Mouse (Mus musculus) Patski (cell line): Measurements from ENCODE around the gene N4bp2. TPM values are rescaled to one million over a fixed set of nuclear protein-coding genes. Genes with fewer than 3 reads are reported as not detected.

Source experiments
- ATAC-seq: fragments of 100-300 bp; one replicate; pipeline ENCODE4 v1.8.0; 2021
- CTCF ChIA-PET: fragments of 350-600 bp; sonication (Branson Sonifier 250); formaldehyde crosslinking; loops from one replicate; lab custom pipeline; 2022; ENCODE audit warnings: inconsistent platforms; lab: Charles Lee
- POLR2A ChIA-PET: fragments of 350-600 bp; sonication (Branson Sonifier 250); formaldehyde crosslinking; loops from one replicate; lab custom pipeline; 2022; ENCODE audit warnings: antibody characterized with exemption, inconsistent platforms; lab: Charles Lee
- DNase-seq: peaks from one replicate; pipeline ENCODE4 v3.0.0-alpha.2; 2011; ENCODE audit warnings: low read depth, low spot score
- H3K27me3 ChIP-seq: fragments of 371-371 bp; one replicate; pipeline ENCODE4 v1.5.1; 2021
- CTCF ChIP-seq: fragments of 100-300 bp; IDR thresholded peaks from one replicate; pipeline ENCODE4 v1.5.1; 2021
- in situ Hi-C: fragments of 300-500 bp; cut with MboI; formaldehyde crosslinking; loops from 3 replicates; pipeline ENCODE4 v1.11.1; 2018; ENCODE audit warnings: low pct_unique_long_range_greater_than_20kb, mixed read lengths
- polyA plus RNA-seq: library from polyadenylated mRNA; unstranded; gene quantifications from one replicate; pipeline ENCODE4 v1.2.3, GENCODE M21; 2021

The N4bp2 gene
- polyA plus RNA-seq, 1 experiment from 2014 or later: 9.8 TPM

GRCm38 (mm10) chr5:65746908-65747307 lies 16.4 kb upstream of the N4bp2 start:
- no peak for TF ChIP-seq CTCF
- ChIA-PET CTCF (no interaction called here), POLR2A (no interaction called here)
- in situ Hi-C loops: no loop called here
- ATAC-seq (no peak), DNase-seq (no peak)
- no peaks in the 10 kb centered on the region for H3K27me3 ChIP-seq

DNA sequence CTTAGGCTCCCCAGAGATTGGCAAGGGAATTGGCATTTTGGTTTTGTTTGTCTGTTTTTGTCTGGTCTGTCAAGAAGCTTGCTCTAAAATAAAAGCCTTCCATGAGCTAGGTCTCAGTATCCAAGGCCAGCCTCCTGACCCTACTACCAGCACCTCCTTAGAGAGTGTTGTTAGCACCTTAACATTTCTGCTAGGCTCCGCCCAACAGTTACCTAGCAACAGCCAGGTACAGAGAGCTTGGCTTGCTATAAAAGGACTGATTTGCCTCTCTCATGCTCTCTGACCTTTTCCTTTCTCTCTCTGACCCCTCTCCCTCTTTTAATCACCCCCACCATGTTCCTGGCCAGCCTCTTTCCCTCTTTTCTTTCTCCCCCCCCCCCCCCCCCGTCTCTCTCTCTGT lies 14.9 kb upstream of the N4bp2 start:
- in situ Hi-C loops: no loop called here
- CTCF ChIA-PET: no interaction called here

DNA sequence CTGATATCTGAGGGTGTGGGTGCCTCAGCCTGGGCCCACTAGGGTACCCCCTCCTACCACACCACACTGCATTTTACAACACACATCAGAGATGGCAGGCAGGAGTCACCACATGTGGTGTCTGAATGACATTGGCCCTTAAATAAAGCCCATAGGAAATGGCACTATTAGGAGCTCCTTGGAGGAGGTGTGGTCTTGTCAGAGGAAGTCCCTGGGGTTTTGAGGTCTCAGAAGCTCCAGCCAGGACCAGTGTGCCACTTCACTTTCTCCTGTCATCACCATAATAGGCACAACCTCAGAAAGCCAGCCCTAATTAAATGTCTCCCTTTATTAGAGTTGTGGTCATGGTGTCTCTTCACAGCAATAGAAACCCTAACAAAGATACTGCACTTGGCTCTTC lies 14.4 kb upstream of the N4bp2 start:
- CTCF ChIA-PET: no interaction called here
- in situ Hi-C loops: no loop called here
- ATAC-seq (no peak), DNase-seq (no peak)
- TF ChIP-seq CTCF: no peak
- POLR2A ChIA-PET: interaction anchor here (0.5 kb wide), 1 partner anchor 35 kb away, joined by 4 read pairs; no protein-coding TSS in a partner anchor
- H3K27me3 ChIP-seq: no peaks in the 10 kb centered on the region

More for the DNA sequence above, 14.9 kb upstream of the N4bp2 start:
- no peaks in the 10 kb centered on the region for H3K27me3 ChIP-seq
- DNase-seq (no peak), ATAC-seq (no peak)
- no peak for TF ChIP-seq CTCF
- POLR2A ChIA-PET: interaction anchor here (0.5 to 0.7 kb wide), 2 partner anchors 30 to 36 kb away, joined by 3 to 4 read pairs; no protein-coding TSS in a partner anchor

GRCm38 (mm10) chr5:65752021-65752420 lies 11.3 kb upstream of the N4bp2 start:
- H3K27me3 ChIP-seq: no peaks in the 10 kb centered on the region
- POLR2A ChIA-PET: no interaction called here
- ATAC-seq: no peak
- no peak for TF ChIP-seq CTCF
- no peak for DNase-seq
- in situ Hi-C loops: no loop called here
- CTCF ChIA-PET: no interaction called here

GRCm38 (mm10) chr5:65755859-65756258 lies 7.5 kb upstream of the N4bp2 start:
- no peaks in the 10 kb centered on the region for H3K27me3 ChIP-seq
- CTCF ChIA-PET: no interaction called here
- TF ChIP-seq CTCF: no peak
- no peak for ATAC-seq
- in situ Hi-C loops: loop anchor here (5.0 kb wide), 1 partner anchor 54 kb away; no protein-coding TSS in a partner anchor
- POLR2A ChIA-PET: no interaction called here
- no peak for DNase-seq

DNA sequence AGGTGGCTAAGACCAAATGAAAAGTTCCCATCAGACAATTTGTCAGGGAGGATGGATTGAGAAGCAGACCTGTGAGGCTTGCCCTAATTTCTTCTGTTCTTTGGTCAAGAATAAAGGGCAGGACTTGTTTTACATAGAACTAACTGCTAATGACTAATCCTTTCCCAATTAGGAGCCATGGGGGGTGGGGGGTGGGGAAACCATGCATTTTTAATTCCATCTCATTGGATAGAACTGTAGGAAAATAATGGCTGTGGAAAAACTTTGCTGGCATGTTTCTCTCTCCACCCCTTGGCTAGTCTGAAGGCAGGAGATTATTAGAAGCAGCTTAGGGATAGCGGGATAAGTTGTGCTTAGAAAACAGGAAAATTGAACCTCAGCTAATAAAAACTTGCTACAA lies 6.2 kb upstream of the N4bp2 start:
- H3K27me3 ChIP-seq: no peaks in the 10 kb centered on the region
- ChIA-PET POLR2A (no interaction called here), CTCF (interaction anchor here (0.7 to 1.3 kb wide), 2 partner anchors 10 to 16 kb away, joined by 3 to 4 read pairs; no protein-coding TSS in a partner anchor)
- DNase-seq: no peak
- ATAC-seq: no peak
- in situ Hi-C loops: loop anchor here (5.0 kb wide), 1 partner anchor 55 kb away; no protein-coding TSS in a partner anchor
- no peak for TF ChIP-seq CTCF

DNA sequence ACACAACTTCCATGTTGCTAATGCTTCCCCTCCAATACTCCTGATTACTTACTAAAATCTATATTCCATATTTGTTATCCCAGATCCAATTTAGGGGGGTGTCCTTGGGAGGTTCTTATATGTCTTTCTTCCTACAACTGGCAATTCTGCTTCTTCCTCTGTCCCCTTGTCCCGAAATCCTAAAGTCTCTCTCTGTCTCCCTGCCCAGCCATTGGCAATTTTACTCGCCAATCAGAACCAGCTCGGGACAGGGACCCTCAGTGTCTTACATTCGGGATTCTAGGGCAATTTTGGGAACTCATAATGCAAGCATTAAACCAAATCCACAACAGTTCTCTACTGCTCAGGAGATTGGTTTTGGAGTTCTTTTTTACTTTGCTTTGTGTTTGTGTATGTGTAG lies 3.3 kb upstream of the N4bp2 start:
- ChIA-PET CTCF (no interaction called here), POLR2A (no interaction called here)
- ATAC-seq: no peak
- no peak for TF ChIP-seq CTCF
- in situ Hi-C loops: no loop called here
- DNase-seq: no peak
- no peaks in the 10 kb centered on the region for H3K27me3 ChIP-seq

DNA sequence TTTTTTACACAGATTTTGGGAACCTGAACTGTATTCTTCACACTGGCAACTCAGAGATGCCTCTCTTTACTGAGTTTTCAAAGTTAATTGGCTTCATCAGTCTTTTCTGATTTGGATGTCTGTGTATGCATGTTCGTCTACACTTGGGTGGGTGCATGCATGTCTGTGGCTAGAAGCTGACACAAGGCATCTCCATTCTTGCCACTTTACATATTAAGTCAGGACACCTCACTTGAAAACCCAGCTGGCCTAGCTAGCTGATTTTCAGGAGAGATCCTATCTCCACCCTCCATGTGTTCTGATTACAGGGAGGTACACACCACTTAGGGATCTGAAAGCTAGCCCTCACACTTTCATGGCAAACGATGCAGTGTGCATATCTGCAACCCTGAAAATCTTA lies 2.7 kb upstream of the N4bp2 start:
- in situ Hi-C loops: no loop called here
- DNase-seq (no peak), ATAC-seq (no peak)
- ChIA-PET POLR2A (interaction anchor here (0.6 kb wide), 1 partner anchor 72 kb away, joined by 5 read pairs; no protein-coding TSS in a partner anchor), CTCF (no interaction called here)
- no peaks in the 10 kb centered on the region for H3K27me3 ChIP-seq
- no peak for TF ChIP-seq CTCF

DNA sequence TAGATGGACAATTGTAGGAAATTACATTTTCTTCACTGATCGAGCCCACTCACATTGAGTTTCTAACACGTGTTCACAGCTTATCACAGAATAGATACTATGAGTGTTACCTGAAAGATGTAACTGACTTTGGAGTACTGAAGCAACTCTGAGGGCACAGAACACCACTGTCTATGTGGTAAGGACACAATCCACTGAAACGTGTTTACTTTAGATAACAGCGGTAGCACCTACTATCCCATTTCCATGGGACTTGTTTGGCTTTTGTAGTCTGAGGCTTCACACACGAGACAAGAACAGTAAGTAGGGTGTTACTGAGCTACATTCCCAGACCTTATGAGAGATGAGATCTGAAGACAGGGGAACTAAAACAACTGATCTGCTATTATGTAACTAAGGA lies 2.3 kb upstream of the N4bp2 start:
- TF ChIP-seq CTCF: no peak
- H3K27me3 ChIP-seq: no peaks in the 10 kb centered on the region
- ATAC-seq (no peak), DNase-seq (no peak)
- in situ Hi-C loops: no loop called here
- ChIA-PET CTCF (interaction anchor here (1.0 kb wide), 1 partner anchor 176 kb away, joined by 3 read pairs; no protein-coding TSS in a partner anchor), POLR2A (interaction anchor here (0.6 kb wide), 1 partner anchor 72 kb away, joined by 5 read pairs; no protein-coding TSS in a partner anchor)

DNA sequence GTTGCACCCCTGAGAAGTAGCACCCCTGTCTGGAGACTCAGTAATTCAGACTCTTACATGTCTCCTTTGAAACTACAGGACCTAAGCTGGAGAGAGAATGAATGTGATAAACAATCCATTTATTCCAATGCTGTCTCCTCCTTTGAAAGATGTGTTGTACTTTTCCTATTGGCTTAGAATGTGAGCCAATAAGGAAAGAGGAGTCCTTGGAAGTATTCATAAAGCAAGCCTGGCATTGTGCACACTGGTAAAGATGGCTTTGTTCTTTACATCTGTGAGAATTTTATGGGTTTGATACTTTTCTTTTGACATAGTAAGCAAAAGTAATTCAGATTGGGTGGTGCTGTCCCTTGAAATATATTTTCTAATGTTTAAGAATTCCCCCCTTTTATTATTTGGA lies 1.4 kb upstream of the N4bp2 start:
- DNase-seq: no peak
- ChIA-PET CTCF (interaction anchor here (1.0 kb wide), 1 partner anchor 175 kb away, joined by 3 read pairs; no protein-coding TSS in a partner anchor), POLR2A (no interaction called here)

GRCm38 (mm10) chr5:65762686-65763085 lies 635 bp upstream of the N4bp2 start:
- H3K27me3 ChIP-seq: no peaks in the 10 kb centered on the region
- ChIA-PET POLR2A (interaction anchor here (0.8 kb wide), 1 partner anchor 51 kb away, joined by 3 read pairs; no protein-coding TSS in a partner anchor), CTCF (interaction anchor here (0.8 kb wide), 1 partner anchor 176 kb away, joined by 3 read pairs; no protein-coding TSS in a partner anchor)
- ATAC-seq (no peak), DNase-seq (no peak)
- in situ Hi-C loops: no loop called here
- TF ChIP-seq CTCF: no peak

More for the DNA sequence above, 1.4 kb upstream of the N4bp2 start:
- H3K27me3 ChIP-seq: no peaks in the 10 kb centered on the region
- in situ Hi-C loops: no loop called here
- TF ChIP-seq CTCF: no peak
- no peak for ATAC-seq
